Mouse (Mus musculus): ENCODE measurements around the gene Parp14.

The Parp14 gene

DNA sequence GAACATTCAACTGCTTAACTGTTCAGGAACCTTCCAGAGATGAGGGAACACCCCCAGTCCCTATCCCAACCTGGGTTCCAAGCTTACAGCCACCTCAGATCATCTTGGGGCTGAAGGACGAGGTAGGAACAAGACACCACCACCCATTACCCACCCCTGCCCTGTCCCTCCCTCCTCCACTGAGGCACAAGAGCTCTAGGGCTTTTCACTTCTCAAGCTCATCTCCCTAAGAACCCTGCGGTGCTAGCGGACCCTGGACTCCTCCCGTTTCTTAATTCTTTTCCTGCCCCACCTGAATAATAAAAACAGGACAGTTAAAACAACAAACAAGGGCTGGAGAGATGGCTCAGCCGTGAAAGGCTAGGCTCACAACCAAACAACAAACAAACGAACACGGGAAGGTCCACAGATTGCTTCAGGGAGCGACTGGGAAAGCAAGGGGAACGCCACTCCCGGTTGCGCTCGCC lies 730 bp downstream of the Parp14 start:
- DNase-seq (ENCODE audit: low spot score in 2 of 2) = peak in 1 of 2 experiments; percentile 7

DNA sequence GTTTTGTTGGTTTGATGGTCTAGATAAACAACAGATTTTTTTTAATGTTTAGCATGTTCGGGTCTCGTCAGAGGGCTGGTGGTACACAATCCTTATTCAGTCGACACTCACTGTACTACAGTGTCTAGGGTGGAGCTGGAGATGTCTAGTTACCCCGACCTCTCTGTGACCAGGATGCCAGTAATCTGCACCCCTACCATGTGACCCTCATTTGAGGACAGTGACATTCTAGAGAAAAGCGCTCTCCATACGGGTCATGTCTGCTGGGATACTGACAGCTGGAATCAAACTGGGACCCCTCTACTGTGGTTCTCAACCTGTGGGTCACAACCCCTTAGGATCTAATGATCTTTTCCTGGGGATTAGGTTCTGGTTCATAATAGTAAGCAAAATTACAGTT lies 1.7 kb downstream of the Parp14 start:
- no peak for DNase-seq (ENCODE audit: low spot score in 2 of 2)

DNA sequence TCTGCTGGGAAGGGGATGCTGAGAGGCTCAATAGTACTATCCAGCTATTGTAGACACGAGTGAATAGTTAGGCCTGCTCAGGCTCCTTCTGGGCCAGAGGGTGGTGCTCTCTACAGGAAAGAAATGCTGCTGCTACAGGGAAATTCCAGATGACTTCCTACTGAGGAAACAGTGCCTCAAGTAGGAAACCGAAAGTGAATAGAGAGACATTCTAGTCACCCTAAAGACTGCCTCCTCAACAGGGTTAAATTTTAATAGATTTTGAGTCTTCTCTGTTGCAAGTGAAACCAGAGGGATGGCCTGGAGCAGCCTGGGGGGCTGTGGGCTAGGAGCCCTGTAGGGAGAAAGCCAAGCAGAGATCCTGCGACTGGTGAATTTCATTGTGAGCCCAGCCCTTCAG lies 2.2 kb downstream of the Parp14 start:
- no peak for DNase-seq (ENCODE audit: low spot score in 2 of 2)

- DNase-seq (ENCODE audit: low spot score in 2 of 2) = no peak
Observed at GRCm38 (mm10) chr16:35867726-35868125, 3.6 kb downstream of the Parp14 start.

- DNase-seq (ENCODE audit: low spot score in 2 of 2) = no peak
Observed at GRCm38 (mm10) chr16:35862057-35862456, 9.3 kb downstream of the Parp14 start.

GRCm38 (mm10) chr16:35860236-35860635 lies 11.1 kb downstream of the Parp14 start:
- DNase-seq (ENCODE audit: low spot score in 2 of 2) = no peak

DNA sequence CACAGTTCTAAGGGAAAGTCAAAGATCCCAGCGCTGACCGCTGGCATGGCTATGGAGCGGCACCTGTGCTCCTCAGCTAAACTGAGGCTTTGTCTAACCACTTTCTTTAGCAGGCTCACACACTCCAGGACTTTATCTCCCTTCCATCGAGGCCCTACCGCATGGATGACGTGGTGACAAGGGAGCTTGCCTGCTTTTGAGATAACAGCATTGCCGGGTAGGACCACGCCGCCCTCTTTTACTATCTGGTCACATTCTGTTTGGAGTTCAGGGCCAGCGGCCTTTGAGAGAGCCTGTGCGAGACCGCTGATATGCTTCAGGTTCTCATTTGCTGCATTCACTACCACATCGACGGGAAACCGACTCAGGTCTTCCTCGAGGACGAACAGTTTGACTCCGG lies 14.6 kb downstream of the Parp14 start:
- no peak for DNase-seq (ENCODE audit: low spot score in 2 of 2)

GRCm38 (mm10) chr16:35855846-35856245 lies 15.5 kb downstream of the Parp14 start:
- no peak for DNase-seq (ENCODE audit: low spot score in 2 of 2)

DNA sequence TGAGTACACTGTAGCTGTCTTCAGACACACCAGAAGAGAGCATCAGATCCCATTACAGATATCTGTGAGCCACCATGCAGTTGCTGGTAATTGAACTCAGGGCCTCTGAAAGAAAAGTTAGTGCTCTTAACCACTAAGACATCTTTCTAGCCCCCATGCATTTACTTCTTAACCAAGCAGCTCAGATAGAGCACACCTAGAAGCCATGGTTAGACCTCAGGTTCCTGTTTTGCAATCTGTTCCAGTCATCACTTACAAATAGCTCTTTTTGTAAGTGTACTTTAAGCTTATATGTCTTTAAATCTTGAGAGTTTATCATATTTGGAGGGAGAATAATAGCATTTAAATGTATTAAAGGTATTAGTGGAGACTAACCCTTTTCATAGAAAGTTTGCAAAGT lies 24.2 kb downstream of the Parp14 start:
- no peak for DNase-seq (ENCODE audit: low spot score in 2 of 2)

- no peak for DNase-seq (ENCODE audit: low spot score in 2 of 2)
Observed at GRCm38 (mm10) chr16:35839680-35840079, 31.7 kb downstream of the Parp14 start.

GRCm38 (mm10) chr16:35834653-35835052 lies 36.7 kb downstream of the Parp14 start:
- DNase-seq (ENCODE audit: low spot score in 2 of 2) = no peak

- DNase-seq (ENCODE audit: low spot score in 2 of 2) = no peak
Observed at GRCm38 (mm10) chr16:35832926-35833325, 38.4 kb downstream of the Parp14 start.

DNA sequence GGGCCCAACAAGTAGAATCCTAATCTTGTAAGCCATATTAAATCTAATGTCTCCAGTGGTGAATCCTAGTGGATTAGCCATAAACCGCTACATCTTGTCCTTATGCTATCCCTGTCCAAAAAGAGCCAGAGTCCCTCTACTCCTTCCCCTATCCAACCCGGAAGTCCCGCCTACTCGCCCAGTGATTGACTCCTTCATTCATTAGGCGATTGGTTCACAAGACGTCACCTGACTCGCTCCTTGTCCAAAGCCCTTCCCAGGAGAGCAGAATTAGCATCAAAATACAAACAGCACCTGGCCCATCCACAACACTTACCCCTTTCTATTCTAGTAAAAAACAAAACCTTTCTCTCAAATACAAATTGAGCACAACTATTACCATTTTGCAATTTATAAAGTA lies 41.3 kb downstream of the Parp14 start:
- DNase-seq (ENCODE audit: low spot score in 2 of 2) = no peak

DNA sequence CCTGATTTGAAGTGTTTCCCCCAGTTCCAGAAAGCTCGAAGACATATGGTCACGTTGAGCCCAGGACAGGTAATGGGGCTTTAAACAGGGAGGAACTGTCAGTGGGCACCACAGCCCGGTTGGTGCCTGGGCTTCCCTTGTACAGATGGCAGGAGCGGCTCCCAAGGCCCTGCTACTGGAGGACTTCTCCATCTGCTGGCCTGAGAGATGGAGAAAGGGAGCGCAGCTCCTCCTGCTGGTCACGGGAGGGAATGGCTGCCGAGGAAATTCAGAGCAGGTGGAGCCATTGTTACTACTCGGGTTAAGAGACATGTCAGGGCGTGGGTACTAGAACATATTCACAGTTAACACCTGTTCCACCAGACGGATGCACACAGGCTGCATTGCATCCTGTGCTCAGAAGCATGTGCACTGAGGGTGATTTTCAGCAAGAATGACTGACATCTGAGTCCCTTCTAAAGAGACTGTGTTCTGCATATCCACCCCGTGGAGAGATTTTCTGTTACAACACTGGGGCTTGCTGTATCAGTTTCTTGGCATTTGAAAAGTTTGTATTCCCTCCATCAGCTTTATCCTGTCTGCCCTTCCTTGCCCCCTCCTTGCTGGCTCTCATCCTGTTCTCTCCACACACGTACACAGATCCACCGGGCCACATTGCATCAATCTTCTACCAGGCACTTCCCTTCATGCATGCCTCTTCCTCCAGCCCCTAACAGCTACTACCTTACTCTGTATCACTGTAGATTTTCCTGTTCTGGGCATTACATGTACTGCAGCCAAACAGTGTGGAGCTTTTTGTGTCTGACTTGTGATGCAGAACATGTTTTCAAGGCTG lies 53.9 kb downstream of the Parp14 start:
- peak; percentile 60 to 79 for DNase-seq (ENCODE audit: low spot score in 2 of 2)

- no peak for DNase-seq (ENCODE audit: low spot score in 2 of 2)
Observed at GRCm38 (mm10) chr16:35813119-35813518, 58.2 kb downstream of the Parp14 start.

DNA sequence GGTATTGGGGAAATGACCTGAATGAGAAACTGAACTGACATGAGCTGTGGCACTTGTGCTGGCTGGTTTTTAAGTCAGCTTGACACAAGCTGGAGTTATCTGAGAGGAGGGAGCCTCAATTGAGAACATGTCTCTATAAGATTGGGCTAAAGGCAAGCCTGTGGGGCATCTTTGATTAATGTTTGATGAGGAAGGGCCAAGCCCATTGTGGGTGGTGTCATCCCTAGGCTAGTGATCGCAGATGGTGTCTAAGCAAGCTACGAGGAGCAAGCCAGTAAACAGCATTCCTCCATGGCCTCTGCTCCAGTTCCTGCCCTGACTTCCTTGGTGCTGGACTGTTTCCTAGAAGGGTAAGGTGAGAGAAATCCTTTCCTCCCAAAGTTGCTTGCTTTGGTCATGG lies 62.5 kb downstream of the Parp14 start:
- DNase-seq (ENCODE audit: low spot score in 2 of 2) = no peak

- no peak for DNase-seq (ENCODE audit: low spot score in 2 of 2)
Observed at GRCm38 (mm10) chr16:35807663-35807992, 63.7 kb downstream of the Parp14 start.

DNA sequence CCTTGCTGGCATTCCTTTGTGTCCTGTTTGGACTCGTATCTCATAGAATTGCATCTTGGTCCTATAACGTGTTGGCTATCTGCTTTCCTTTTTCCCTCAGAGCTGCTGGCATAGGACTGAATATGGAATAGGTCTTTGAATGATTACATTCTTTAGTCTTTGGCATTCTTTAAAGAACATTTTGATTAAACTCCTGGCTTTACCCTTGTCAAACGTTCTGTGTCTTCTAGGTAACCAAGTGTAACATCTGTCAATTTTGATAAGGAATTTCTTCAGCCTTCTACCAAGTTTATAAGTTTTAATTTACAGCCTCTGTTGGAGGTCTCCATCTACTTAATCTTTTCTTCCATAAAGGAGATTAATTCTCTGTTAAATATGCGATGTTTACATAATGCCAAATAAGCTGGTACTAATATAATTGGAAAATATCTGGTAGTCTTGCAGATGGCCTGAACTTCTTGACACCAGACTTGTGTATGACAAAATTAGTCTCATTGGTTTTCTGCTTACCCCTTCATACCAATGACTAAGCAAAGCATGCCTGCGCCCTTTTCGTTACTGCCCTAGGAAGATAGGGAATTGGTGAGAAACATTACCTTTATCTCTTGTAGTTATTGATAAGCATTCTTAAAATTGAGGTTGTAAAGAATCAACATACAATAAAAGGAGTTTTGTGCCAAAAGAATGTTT lies 64.2 kb downstream of the Parp14 start:
- no peak for DNase-seq (ENCODE audit: low spot score in 2 of 2)

GRCm38 (mm10) chr16:35803723-35804122 lies 67.6 kb downstream of the Parp14 start:
- no peak for DNase-seq (ENCODE audit: low spot score in 2 of 2)

GRCm38 (mm10) chr16:35802163-35802562 lies 69.2 kb downstream of the Parp14 start:
- no peak for DNase-seq (ENCODE audit: low spot score in 2 of 2)

DNA sequence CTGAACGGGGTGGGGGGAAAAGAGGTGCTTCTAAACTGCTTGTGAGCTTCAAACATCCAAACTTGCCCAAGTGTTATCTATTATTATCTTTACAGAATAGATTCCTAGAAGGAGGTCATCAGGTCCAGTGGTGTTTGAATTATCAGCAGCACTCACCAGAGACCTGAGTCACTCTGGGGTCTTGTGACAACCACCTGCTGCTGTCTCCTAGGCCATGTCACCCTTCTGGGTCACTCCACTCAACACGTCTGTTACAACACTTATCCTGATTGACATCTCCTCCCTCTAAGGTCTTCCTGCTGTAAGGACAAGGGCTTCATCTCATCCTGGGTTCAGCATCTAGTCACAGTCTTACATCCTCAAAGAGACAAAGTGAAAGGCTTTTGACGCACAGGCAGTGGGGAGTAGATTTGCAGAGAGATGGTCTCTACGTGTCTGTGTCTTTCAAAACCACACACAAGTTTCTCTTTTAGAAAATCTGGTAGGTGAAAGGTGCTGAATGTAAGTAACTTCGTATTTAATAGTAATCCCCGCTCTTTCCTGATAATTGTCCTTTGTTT lies 79.3 kb downstream of the Parp14 start:
- no peak for DNase-seq (ENCODE audit: low spot score in 2 of 2)

DNA sequence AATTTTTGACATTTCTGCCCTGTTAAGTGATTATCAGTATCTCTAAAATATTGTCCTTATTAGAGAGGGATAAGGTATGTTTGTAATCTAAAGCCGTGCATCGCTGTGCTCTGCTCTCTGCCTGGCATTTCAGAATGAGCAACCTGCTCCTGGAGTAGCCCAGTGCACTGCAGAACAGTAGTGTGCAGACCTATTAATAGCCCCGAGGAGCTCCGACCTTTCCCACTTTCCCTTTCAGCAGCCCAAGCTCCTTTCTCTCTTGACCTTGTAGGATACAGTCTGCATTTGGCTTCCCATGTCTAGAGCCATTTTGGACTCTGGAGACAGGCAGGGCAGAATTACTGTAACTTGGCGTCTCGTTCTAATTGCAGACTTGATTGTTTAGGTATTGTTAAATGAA lies 83.0 kb downstream of the Parp14 start:
- no peak for DNase-seq (ENCODE audit: low spot score in 2 of 2)

Data from frontal cortex, postnatal 14 days (tissue).